Mouse (Mus musculus): ENCODE data around the gene Cyb5r2.

The Cyb5r2 gene

DNA sequence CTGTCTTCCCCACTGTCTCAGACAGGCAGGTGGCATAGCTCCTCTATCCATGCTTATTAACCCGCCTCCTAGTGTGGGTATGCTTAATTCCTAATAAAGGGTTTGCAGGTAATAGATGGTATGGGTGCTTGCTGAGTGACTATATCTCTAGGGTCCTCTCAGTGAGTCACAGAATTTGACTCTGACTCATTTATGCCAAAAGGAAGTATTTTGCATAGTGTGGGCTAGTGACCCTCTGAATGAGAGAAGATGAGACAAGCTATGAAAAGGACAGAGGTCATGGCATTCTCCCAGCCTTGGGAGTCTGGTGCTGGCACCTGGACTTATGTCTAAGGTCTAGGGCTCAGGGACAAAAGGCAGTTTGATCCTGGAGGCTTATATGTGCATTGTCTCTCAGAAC lies 37.1 kb downstream of the Cyb5r2 start:
- no peak for DNase-seq

DNA sequence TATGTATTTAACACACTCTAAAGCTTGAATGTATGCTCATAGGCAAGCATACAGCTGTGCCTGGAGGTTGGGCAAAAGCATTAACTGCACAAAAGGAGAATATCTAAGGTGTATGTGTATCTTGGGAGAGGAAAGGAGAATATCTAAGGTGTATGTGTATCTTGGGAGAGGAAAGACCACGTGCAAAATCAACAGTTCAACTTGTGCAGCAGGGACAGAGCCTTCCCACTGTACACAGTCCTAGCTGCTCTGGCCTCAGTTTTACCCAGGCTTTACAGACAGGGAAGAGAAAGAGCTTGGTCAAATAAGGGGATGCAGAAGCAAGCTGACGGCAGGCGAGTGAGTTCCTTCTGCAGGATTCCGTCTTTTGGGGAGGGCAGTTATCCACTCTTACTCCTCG lies 43.8 kb downstream of the Cyb5r2 start:
- DNase-seq = no peak

GRCm38 (mm10) chr7:107712743-107713142 lies 45.1 kb downstream of the Cyb5r2 start:
- DNase-seq = no peak

DNA sequence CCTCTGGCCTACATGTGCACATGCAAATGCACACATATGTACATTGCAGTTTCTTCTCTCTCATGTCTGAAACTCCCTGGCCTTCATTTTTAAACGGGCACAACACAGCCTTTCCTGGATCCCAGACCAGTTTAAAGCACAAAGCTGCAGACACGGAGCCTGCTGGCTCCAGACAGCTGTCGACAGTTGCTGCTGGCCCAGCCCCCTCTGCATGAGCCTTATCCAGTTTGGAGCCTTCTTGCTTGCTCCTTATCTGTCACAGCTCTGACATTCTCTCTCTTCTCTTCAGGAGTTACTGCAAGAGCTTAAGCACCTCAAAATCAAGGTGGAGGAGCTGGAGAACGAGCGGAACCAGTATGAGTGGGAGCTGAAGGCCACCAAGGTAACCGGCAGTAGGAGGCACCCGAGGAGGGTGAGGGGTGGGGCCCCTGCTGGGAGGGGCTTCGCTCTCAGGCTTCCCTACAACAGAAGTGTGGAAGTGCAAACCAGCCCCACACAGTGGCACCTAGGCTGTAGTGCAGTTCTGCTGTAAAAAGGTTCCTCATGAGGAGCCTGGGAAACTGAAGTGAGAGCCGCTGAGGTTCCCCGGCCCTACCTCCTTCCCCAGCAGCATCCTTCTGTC lies 49.2 kb downstream of the Cyb5r2 start:
- DNase-seq = peak; percentile 5

- DNase-seq = no peak
Measured at GRCm38 (mm10) chr7:107707650-107708049, 50.2 kb downstream of the Cyb5r2 start.

- DNase-seq = no peak
Measured at GRCm38 (mm10) chr7:107705941-107706340, 51.9 kb downstream of the Cyb5r2 start.

DNA sequence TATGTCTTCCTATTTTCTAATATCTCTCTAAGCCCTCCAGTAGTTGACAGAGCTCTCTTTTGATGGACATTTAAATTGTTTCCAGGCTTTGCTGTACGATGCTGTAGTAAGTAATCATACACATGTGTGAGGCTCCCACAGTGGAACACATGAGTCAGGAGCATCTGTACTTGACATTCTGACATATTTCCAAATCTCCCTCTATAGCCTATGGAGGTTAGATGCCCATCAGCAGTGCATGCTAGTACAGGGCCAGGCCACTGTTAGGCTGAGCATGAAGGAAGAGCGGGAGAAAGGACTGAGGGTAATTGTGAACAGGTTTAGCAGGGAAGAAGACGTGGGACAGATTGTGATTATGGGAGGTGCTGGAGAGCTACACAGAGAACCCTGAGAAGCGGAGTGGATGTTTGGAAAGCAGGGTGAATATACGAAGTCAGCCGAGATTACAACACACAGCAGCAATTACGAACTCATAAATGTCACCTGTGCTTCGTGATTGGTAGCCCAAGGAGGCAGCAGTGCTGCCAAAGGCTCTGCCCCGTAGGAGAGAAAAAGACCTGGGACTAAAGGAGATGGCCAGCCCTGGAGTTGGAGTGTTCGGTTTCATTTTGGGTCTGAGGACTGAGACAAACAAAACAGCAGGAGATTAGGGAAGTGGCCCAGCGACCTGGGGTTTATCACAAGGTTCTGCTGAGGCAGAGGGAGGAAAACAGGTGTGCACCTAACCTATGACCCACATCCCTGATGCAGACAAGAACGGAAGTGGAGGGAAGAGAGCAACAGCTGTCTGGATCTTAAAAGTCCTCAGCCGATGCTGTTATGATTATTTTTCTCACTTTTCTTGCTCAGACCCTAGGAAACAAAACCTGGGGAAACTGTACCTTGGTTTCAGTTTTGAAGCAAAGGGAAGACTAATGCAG lies 55.1 kb downstream of the Cyb5r2 start:
- DNase-seq = no peak

- DNase-seq = no peak
Measured at GRCm38 (mm10) chr7:107700646-107701045, 57.2 kb downstream of the Cyb5r2 start.

GRCm38 (mm10) chr7:107699926-107700325 lies 57.9 kb downstream of the Cyb5r2 start:
- DNase-seq = no peak
